Mouse (Mus musculus): ENCODE measurements around the gene Rab11fip3.
A peak's percentile ranks its signal among the peaks of the same experiment; 100 is the strongest.
"Not testable (repeated sequence)": the region's sequence is repeated elsewhere in the genome, so short reads cannot be mapped to it uniquely, and the experiment has no call there.

GRCm38 (mm10) chr17:26114461-26114860 is 45.1 kb upstream of the Rab11fip3 start:
- not testable (repeated sequence) for TF ChIP-seq EP300 (IDR thresholded peaks at IDR 0.05; ENCODE audit: insufficient read depth, low read depth, low read length)
- TF ChIP-seq CTCF (IDR thresholded peaks at IDR 0.05) = peak; percentile 32
